Mouse (Mus musculus) right cerebral cortex, postnatal 10 days (tissue): ENCODE results near the gene Rassf2.

ENCODE experiments used
- DNase-seq, 2 experiments: peaks; one replicate each; pipeline ENCODE4 v3.0.0; 2021; ENCODE audit warnings: low spot score in 2 of 2

Gene Rassf2

DNA sequence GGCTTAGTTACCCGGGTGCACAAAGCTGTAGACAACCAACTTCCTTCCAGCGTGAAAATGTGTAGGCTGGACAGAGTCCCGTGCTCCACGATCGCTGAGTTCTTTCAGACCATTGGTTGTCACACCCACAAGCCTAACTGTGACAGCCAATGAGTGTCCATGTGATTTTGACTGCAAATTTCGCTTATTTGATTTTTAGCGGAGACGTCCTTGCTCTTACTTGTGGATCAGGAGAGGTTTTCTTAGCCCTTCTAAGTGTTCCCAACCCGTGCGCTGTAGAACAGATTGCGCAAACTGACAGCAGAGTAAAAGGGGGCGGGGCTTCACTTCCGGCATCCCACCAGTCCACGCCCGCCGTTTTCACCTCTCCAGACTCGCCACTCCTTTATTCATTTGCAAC lies 74.8 kb downstream of the Rassf2 start:
- peak; percentile 35 for DNase-seq

DNA sequence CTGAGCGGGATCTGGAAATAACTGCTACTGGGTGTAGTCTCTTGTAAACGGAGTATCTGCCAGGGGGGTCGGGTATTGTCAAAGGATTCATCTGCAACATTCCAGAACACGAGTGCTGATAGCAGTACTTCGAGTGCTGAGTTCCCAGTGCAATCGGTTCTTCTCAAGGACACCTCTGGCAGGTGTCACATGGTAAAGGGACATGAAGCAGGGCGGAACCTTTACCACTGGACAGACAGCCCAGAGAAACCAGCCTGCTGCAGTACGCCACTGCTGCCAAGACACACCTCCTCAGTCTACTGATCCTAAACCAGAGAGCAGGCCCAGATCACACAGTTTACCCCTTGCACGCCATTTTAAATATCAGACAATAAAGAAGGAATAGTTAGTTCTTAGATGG lies 75.2 kb downstream of the Rassf2 start:
- DNase-seq = peak; percentile 20 to 25

DNA sequence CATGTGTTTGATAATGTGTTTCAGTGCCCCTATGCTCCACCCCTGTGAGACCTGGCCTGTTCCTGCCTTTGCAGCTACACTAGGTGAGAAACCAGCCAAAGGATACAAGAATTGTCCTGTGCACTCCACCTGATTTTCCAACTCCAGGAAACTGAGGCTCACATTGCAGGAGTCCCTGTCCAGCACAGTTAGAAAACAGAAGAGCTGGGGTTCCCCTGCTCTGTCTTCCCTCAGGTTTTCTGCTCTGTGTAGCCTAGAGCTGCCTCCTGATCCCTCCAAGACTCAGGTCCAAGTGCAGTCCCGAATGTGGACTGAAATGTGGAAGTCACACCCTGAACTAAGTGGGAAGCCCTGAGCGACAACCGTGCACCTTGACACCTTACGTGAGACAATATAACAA lies 76.3 kb downstream of the Rassf2 start:
- DNase-seq = peak; percentile 11 to 15

DNA sequence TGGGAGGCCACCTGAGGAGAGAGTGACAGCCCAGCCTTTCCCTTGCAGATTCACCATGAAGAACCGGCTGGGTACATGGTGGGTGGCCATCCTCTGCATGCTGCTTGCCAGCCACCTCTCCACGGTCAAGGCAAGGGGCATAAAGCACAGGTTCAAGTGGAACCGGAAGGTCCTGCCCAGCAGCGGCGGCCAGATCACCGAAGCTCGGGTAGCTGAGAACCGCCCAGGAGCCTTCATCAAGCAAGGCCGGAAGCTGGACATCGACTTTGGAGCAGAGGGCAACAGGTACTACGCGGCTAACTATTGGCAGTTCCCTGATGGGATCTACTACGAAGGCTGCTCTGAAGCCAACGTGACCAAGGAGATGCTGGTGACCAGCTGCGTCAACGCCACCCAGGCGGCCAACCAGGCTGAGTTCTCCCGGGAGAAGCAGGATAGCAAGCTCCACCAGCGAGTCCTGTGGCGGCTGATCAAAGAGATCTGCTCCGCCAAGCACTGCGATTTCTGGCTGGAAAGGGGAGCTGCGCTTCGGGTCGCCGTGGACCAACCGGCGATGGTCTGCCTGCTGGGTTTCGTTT lies 77.0 kb downstream of the Rassf2 start:
- peak; percentile 31 to 32 for DNase-seq

DNA sequence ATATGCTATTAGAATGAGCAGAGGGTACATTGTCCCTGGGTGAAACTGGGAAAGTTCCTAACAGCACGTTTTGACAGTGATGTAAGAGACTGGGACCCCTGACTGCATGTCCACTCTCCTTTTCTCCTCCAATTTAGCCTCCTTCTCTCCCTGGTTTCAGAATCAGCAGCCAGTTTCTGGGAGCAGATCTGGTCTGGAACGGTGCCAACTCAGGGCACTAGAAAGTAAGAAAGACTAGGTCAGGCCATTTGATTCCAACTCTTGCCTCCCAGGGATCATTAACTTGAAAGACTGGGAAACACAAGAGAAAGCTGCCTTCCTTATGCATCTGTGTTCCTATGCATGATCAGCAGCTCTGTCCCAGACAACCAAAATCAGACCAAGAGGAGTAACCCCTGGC lies 77.6 kb downstream of the Rassf2 start:
- peak; percentile 29 to 38 for DNase-seq

DNA sequence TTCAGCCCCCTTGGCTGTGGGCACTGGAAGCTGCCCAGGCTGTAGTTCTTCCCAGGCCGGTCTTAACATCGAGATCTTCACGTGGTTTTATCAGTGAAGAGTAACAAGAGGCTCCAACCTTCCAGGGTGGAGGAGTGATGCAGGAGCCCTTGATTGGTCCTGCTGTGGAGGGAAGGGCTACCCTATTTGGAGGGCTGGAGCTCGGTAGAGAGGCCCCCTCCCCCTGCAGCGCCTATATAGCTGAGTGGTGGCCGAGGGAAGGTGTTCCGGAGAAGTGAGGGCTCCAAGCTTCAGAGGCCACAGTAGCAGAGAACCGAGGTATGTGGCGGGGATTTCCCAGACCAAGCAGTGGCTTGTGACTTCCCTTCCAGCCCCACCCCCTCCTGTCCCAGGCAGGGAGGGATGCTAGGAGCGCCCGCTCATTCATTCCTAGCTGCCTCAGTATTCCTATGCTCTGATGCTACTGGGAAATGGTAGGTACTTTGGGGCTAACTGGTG lies 79.4 kb downstream of the Rassf2 start, which contains the start of gene Prnd:
Gene Prnd, plus strand, starts transcription at position 264 of the 498 bp plus-strand sequence.
- DNase-seq = peak; percentile 10 to 23

DNA sequence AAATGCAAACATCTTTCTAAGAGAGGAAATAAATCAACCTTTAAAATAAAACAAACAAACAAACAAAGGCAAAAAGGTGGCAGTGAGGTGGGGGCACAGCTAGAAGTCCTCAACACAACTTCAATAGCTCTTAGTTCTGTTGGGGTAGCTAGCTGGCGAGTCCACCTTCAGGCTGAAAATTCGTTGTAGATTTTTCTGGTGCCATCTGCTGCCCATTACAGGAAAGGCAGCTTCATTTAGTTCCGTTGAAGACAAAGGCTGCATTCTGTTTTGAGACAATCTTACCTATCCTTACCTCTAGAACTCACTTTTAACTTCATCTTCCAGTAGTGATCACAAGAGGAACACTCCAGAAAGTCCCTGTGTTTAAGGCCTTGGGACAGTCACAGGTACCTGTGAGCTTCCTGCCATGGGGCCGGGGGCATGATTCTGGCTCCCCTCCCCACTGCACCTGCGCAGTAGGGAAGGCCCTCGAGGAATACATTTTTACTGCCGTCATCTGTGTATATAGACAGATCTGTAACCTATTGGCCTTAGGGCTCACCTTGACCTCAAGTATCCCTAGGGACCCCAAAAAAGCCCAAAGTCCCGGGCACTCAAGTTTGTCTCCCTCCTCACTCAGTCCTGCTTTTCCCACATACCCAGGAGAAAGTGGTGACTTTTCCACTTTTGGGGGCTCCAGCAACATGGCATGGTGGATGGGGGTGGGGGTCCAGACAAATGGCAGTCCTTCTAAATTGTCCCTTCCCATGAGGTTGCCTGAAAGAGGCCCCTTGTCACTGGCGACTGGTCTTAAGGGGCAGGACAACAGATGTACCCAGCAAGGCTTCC lies 80.1 kb downstream of the Rassf2 start:
- DNase-seq = peak; percentile 69 to 78

DNA sequence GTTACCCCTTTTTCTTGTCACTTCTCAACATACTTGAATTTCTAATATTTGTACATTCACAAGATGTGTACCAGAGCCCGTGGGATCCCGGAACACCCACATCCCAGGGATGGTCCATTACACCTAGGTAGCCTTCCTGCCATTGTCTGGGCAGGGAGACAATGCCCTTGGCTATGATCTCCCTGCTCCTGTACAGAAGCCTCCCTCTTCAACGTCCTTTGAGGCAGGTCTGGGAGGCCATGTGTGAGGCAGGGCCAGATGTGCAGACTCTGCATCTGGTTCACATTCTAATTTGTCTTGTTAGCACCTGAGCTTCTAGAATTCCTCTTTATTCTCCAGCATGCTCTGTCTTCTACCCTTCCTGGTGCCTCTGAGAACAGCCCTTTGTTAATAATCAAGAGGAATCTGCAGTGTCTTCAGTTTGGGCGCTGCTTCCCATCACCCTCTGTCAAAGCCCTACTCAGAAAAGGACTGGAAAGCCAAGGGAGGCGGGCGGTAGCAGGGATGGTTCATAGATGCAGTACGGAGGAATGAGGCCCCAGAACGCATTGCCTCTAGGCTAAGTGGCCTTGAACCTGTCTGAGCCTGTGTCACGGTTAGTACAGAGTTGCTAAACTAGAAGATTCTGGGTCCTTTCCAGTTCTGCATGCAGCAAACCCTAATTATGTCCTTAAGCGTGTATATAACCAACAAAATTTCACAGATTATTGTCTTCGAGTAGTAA lies 81.0 kb downstream of the Rassf2 start:
- peak; percentile 15 to 21 for DNase-seq

DNA sequence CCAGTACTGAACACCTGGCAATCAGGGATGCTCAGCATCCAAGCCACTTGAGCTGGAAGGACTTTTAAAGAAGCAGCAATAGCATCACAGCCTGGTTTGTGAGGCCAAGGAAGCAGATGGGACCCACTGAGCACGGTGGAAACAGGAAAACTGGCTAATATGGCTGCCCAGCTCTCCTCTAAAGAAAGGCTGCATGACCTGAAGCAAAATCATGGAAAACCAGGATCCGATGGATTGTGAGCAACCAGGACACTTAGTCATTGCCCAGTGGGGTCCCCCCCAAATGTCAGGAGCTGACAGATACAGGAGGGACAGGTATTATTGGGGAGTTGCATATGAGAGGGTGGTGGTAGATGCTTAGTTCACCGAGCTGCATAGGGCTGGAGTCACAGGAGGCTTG lies 81.9 kb downstream of the Rassf2 start:
- peak; percentile 7 to 16 for DNase-seq

DNA sequence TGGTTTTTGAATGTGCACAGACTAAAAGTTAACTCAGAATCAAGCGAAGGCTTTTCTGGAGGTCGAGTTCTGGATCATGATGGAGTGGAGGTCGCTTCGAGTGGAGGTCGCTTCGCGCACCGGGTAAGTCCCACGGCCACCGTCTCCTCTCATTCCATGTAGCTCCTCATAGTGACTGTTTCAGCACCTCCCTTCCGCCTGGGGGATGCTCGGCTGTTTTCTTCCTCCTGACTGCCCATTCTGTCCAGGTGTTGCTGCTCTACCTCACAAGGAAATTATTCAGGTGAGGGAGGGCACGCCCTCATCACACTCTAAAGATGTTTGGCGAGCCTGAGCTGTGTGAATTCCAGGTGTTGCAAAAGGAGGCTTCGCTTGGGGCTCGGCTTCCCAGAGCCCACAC lies 83.7 kb downstream of the Rassf2 start:
- peak; percentile 13 to 20 for DNase-seq

DNA sequence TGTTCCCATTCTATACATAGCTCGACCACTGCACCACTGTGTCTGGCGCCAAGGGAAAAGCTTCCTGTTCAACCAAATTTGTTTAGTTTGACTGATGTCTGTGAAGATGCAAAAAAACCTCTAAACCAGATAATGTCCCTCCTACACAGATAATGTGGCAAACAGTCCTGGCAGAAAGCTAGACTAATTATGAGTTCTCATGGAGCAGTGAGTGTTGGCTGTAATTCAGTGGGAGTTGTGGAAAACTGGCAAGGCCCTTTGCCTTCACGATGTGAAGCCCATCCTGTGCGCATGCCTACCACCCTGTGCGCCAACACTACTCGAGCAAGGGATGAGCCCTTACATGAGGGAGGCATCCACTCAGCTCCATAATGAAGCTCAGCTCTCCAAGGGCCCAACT lies 84.3 kb downstream of the Rassf2 start:
- peak; percentile 27 to 30 for DNase-seq

DNA sequence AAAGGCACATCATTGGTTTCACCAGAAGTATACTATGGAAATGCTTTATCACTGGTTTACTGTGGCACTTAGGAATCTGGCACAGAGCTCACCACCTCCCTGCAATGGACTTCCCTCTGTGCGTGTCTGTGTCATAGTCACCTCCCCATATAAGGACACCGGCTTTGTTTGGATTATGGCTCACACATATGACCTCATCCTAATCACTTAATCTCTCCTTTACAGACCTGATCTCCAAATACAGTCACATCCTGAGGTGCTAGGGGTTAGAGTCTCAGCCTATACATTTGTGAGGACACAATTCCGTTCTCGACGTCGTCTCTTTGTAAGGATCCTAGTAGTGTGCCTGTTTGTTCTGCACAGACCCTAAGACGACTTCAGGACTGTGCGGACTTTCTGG lies 84.8 kb downstream of the Rassf2 start:
- peak in 1 of 2 experiments; percentile 12 for DNase-seq

DNA sequence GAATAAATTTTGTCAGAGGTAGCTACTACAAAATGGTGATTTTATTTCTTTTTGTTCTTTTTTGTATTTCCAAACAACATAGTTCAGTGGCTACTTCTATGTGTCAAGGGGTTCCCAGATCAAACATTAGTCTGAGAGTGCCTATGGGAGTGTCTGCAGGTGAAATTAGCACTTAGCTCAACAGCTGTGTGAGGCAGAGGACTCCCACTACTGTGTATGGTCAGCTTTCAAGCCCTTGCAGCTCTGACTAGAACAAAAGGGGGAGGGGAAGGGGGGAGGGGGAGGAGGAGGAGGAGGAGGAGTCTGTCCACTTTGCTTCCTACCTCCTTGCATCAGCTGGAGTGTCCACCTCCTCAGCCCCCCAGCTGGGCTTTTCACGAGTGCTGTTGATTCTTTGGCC lies 85.7 kb downstream of the Rassf2 start:
- DNase-seq = peak in 1 of 2 experiments; percentile 1

DNA sequence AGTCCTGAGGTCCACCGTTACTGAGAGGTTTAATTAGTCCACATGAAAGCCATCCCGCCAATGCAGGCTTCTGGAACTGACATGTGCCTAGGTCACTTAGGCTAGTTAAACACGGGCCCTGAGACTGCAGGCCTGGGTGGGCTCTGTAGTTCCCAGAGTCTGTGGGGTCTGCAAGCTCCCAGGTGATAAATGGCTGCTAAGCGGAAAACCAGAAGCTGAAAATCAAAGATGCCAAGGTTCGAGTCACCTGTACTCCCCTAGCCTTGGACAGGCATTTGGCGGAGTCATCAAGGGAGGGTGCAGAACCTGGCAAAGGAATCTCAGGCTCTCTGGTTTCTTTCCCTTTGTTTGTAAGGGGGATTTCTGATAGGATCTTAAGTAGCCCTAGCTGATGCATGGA lies 88.6 kb downstream of the Rassf2 start:
- DNase-seq = peak; percentile 11 to 21

DNA sequence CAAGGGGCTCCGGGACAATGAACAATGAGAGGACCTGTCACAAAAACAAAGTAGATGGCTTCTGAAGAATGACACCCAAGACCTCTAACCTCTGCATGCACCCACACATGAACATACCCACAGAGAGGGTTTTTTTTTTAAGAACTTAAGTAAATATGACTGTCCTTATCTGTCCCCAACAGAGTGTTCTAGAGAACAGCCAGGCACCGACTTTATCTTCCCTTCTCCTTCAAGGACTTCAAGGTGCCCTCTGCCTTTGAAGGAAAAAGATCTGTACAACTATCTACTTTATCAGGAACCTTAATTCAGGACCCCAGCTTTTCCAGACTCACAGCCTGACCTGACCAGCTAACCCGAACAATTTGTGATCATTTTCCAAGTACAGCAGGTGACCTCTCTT lies 89.6 kb downstream of the Rassf2 start:
- DNase-seq = no peak
